Mouse (Mus musculus) liver, embryonic 14 days (tissue): ENCODE data around the gene Gbp9. TPM values are rescaled to one million over a fixed set of nuclear protein-coding genes. Genes with fewer than 3 reads are reported as not detected.

Experiments
- polyA plus RNA-seq: library from polyadenylated mRNA; depleted of rRNA; stranded (reverse); fragments of >200 nt; gene quantifications from 2 replicates; pipeline ENCODE4 v1.2.3, GENCODE M21; 2012; rRNA removed

Gene Gbp9
- 0.92 and 1.3 TPM in 2 replicates for polyA plus RNA-seq

GRCm38 (mm10) chr5:105139409-105140088 lies at the start of gene Gbp9, which contains the start of the genes Gbp8 and Gbp4:
Gene Gbp9, minus strand, starts transcription at chr5:105139539.
Gene Gbp8, minus strand, starts transcription at chr5:105139540.
Gene Gbp4, minus strand, starts transcription at chr5:105139586.

Other genes with a start within 250 kb of the Gbp9 start
- gene Abcg3, start 156.8 kb downstream of the Gbp9 start, polyA plus RNA-seq = 2.4 and 3.2 TPM in 2 replicates
- gene Gbp8, start within 50 bp of the Gbp9 start, polyA plus RNA-seq = 2.0 and 2.4 TPM in 2 replicates
- 0.98 and 1.0 TPM in 2 replicates for gene Gbp4, start within 50 bp of the Gbp9 start, polyA plus RNA-seq
- gene Gbp10, start 100.0 kb upstream of the Gbp9 start, polyA plus RNA-seq = 0.23 and 0.42 TPM in 2 replicates
- gene Gm43302, start 154.2 kb upstream of the Gbp9 start, polyA plus RNA-seq = 0.10 and 0.22 TPM in 2 replicates
- 1.3 and 1.8 TPM in 2 replicates for gene Gbp6, start 154.2 kb upstream of the Gbp9 start, polyA plus RNA-seq